Mouse (Mus musculus): ENCODE data around the gene Camk1d.

DNA sequence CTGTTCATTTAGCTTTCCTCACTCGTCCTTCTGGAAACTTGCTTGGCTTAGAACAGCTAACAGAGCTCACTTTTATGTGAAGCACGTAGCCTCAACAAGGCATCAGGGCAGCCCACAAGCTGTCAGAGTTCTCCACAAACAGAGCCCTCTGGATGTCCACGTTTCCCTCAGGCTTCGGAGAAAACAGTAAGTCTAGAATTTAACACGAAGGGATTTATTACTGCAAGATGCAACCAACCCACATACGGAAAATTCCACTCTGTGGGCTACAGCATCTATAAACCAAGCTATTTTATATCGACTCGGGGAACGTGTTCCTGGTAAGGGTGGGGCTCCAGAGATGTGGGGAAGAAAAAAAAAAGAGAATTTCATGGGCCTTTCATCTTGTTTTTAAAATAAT lies 369.0 kb downstream of the Camk1d start:
- TF ChIP-seq CTCF (IDR thresholded peaks at IDR 0.05; ENCODE audit: borderline replicate concordance, control insufficient read depth, extremely low read depth, insufficient read depth, low read length, poor library complexity) = no peak
- TF ChIP-seq POLR2A (IDR thresholded peaks at IDR 0.05; ENCODE audit: control insufficient read depth, extremely low read depth, insufficient read depth, low read length, poor library complexity) = no peak
